Mouse (Mus musculus) cerebellum, postnatal 14 days (tissue): Measurements from ENCODE around the gene Hjurp.

Experiments
- DNase-seq, 2 experiments: peaks; one replicate each; pipeline ENCODE4 v3.0.0; 2021; ENCODE audit warnings: mixed read lengths in 2 of 2

The Hjurp gene

DNA sequence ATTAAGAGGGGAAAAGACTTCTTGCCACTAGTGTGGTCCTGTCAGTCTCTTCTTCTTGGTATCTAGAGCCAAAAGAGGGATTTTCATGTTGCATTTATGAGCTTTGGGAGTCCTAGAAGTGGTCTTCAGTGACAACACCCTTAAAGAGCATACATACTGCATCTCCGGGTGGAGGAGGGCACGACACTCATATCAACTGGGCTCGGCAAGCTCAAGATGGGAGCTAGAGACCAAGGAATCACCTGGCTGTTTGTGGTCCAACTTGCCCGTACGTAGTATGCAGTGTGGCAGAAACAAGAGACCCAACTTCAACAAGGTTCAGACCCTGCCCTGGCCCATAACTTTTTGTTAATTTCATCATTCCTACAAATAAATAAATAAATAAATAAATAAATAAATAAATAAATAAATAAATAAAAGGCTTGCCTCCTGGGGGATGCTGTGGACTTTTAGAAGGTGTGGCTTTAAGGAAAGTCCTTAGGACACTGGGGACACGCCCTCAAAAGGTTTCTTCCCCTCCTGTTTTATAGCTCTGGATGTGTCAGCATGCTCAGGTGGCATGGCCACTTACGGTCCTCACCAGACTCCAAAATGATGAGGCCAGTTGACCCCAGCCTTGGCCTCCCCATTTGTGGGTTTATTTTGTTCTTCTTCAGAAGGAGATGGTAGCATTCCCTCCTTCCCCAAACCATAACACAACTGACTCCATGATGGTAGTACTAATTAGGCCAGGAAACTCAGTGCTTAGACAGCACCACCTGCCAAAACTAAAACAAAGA, 20.2 kb upstream of the Hjurp start:
- no peak for DNase-seq

DNA sequence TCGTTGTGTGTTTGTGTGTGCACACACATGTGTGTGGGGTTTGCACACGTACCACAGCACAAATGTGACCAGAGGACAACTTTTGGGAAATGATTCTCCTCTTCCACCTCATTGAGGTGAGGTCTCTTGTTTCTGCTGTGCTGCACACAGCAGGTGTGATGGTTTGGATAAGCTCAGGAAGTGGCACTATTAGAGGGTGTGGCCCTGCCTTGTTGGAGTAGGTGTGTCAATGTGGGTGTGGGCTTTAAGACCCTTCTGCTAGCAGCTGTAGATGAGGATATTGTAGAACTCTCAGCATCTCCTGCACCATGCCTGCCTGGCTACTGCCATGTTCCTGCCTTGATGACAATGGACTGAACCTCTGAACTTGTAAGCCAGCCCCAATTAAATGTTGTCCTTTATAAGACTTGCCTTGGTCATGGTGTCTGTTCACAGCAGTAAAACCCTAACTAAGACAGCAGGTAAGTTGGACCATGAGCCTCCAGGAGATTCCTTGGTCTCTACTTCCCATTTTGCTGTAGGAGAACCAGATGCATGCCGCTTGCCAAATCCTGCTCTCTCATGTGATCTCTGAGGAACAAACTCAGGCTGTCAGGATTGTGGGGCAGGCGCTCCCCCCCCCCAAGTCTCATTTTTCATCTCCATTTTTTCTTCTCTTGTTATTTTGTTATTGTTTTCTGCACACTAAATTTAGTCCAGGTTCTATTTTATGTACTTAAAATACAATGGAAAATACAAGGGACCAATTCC, 18.9 kb upstream of the Hjurp start:
- DNase-seq = no peak

DNA sequence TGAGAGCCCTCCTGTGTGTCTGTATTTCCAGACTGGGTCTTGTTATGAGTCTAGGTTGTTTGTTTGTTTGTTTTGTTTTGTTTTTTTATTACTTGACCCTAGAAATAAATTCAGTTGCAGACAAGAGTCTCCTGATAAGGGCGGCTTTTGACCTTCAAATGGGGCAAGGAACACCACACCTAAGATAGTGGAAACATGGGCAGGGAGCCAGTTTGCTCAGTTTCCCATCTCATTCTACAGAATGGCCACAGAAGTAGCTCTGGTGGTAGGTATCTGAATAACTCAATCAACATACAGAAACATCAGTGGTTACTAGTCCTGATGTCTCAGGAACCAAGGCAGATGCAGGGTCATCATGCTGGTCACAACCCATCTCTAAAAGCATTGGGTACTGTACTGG, 17.2 kb upstream of the Hjurp start:
- DNase-seq = no peak

DNA sequence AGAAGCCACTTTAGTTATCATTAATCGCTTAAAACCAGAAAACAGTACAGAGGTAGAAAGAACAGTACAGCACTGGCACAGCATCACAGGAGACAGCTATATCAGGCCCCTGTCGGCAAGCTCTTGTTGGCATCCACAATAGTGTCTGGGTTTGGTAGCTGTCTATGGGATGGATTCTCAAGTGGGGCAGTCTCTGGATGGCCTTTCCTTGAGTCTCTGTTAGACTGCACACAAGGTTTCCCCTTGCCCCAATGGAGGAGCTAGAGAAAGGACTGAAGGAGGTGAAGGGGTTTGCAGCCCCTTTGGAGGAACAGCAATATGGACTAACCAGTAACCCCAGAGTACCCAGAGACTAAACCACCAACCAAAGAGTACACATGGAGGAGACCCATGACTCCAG, 14.6 kb upstream of the Hjurp start:
- no peak for DNase-seq

DNA sequence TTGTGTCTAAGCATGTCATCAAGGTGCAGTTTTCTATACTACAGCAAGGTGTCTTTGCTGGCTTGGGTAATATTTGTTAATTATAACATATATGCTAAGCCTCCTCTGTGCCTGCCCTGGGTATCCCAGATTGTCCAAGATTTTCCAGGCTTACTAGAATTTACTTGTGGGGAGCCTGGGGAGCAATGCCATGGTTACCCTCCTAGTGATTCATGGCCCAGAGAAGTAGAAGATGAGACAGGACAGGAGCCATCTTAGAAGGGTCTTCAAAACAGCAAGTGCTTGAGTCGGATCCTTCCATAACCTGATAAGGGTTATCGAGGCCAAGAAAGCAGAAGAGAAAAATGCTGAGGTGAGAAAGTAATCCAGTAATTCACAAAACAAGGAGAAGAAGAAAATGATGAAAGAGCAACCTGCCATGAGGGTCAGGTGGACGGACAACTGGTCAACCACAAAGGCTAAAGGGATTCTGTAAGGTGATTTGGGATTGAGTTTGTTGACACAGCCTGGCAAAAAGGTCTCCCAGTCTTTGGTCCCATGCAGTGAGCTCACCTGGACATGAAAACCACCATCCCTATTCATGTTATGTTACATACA, 14.1 kb upstream of the Hjurp start:
- DNase-seq = no peak

DNA sequence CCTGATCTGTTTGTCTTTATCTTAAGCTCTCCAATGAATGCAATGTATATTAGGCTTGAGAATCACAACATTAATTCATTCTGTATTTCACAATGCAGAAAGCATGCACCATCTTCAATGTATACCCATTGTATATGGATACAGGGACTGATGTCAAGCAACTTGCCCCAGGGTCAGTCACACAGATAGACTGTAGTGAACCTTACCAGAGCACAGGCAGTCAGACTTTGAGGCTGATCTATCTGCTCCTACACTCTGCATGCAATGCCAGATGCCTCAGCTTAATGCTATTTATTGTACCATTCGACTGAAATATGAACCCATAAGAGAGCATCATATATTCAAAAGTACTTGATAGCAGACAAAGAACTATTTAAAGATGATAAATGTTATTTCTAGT, 13.1 kb upstream of the Hjurp start:
- no peak for DNase-seq

DNA sequence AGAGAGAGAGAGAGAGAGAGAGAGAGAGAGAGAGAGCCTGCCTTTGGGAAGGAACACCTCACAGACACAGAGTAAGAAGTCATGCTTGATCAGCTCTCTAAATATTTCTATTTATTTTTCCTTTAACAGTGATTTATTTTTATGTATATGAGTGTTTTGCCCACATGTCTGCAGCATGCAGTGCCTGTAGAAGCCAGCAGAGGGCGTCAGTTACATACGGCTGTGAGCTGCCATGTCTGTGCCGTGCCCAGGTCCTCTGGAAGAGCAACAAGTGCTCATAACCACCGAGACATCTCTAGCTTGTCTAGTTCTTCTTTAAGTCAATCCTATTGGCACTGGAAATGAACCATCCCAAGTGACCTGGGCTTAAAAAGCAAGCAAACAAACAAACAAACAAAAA, 12.5 kb upstream of the Hjurp start:
- DNase-seq = peak in 1 of 2 experiments; percentile 74

DNA sequence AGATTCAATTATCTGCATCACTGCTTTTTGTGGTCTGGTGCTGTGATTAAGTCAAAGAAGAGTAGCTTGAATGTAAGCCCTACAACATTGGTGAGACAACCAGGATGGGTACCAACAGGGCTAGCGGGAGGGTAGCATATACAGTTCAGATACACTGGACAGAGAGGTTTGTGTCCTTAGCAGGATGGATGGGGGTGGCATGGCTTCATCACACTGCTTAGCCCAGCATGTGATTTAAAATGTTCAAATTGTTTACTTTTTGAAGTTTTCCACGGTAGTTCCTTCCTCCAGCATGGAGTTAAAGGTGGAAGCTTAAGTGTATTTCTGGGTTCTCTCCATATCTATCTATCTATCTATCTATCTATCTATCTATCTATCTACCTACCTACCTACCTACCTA, 11.7 kb upstream of the Hjurp start:
- no peak for DNase-seq

DNA sequence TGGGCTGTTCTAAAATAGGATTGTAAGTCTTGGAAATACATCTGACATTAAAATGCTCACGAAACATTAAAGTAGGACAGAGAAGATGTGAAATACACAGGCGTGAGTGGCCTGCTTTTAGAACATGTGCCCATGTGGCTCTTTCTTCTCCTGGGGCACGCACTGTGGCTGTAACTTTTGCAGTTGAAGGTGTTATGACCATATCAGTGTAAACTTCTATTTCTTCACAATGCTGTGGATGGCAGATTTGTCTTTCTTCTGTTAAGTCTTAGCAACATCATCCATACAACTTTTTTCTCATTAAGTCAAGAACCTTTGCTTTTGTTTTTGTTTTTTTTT, 11.3 kb upstream of the Hjurp start:
- no peak for DNase-seq

DNA sequence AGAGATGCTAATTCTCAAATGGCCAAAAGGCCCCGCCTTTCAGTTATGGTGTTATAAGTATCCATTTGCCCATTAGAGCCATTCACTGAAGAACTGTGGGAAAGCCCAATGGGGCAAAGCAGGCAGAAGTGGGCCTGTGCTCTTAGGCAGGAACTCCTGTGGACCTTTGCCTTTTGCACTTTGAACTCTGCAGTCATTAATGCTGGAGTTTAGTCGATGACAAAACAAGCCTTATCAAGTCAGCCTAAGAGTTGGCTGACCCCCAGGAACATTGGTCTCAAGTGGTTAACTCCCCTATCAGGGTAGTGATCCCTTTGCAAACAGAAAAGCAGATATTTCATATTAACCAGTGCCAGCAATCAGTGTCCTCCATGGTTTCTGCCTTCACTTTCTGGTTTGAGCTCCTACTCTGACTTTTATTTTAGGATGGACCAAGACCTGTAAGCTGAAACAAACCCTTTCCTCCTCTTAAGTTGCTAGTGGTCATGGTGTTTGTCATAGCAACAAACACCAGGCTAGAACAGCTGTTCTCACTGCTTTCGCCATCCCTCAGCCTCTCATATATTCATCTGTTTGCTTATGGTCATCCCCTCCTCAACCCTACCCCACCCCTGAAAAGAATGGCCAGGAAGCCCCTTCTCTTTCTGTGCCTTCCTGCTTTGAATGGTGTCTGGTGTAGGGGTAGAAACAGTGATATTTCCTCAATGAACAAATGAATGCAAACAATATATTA, 10.8 kb upstream of the Hjurp start:
- DNase-seq = no peak

DNA sequence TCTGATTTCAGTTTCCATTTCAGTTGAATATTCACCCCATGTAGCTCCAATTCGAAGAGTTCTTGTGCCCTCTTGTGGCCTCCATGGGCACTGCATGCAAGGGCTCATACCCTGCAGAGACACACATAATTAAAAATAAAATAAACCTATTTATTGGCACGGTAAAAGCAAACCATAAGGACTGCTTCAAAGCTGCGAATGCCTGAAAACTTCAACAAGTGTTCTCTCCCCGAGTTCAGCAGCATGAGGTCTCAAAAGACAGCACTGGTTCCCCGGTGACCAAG, 10.2 kb upstream of the Hjurp start:
- DNase-seq = peak; percentile 79 to 85

DNA sequence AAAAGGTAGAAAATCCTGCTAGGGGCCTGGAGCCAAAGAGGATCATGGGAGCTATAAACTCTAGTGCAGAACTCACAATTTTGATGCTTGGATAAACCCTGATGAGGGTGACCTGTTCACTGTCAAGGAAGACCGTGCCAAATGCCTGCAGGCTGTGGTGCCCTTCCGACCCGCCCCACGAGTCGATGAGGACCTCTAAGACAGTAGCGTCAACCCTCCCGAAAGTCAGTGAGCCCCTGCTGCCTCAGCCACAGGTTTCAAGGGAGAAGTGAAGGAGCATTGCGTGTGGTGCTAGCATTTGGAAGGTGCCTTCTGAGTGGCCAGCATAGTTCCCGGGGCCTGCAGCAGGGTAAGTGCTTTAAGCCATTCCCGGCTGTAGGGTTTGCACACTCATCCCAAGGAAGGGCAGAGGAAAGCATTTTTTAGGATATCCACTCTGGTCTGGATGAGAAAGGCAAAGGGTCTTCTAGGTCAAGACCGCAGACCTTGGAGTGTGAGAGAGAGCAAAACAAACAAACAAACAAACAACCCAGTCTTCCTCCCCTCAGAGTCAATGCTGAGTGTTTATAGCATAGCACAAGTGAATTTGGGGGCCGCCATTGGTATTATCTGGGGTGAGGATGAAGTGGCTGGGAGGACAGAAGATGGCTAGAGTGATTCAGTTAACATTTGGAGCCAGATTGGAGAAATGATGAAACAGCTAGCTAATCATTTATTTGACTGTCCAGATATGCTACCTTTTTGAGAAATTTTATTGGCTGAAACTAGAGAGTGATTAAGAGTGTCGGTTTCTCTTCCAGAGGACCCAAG, 9.7 kb upstream of the Hjurp start:
- peak in 1 of 2 experiments; percentile 16 for DNase-seq

DNA sequence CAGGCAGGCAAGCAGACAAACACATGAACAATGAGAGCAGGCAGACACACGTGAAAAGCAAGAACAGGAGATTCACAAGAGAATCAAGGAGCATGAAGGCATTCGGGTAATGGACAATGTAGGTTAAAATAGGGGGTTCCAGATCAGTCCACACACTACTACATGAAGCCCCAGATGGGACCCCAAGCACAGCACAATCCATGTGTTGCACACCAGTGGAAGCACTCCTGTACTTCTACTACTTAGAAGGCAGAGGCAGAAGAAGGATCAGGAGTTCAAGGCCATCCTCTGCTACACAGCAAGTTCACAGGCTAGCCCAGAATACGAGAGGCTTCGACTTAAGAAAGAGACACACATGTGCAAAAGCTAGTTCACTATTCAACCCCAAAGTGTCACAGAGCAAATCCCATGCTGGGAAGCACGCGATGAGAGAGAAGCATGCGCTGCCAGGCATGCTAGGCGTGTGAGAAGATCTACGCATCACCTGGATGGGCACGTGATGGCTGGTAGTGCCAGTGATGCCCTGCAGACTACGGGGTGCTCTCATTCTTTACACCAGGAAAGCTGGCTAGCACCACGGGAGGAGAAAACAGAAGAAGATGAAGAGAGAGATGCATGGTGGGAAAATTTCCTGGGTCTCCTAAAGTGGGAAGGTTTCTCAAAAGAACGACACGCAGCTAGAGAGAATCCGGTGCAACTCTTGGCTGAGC, 8.9 kb upstream of the Hjurp start:
- DNase-seq = no peak

DNA sequence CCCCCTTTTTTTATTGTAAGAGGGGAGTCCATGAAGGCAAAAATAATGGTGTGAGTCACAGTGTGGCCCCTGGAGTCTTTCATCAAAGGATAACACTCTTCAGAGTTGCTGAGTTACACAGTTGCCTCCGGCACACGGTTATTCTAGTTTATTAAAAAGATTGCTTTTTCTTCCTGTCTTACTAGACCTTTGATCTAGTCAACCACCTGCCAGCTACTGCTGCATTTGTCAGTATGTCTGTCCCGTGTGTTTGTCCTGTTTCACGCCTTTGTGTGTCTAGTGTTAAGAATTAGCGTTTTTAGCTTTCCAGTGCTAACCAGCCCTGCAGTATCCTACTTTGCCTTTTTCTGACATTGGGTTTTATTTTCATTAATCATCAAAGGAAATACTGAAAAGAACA, 8.2 kb upstream of the Hjurp start:
- no peak for DNase-seq

DNA sequence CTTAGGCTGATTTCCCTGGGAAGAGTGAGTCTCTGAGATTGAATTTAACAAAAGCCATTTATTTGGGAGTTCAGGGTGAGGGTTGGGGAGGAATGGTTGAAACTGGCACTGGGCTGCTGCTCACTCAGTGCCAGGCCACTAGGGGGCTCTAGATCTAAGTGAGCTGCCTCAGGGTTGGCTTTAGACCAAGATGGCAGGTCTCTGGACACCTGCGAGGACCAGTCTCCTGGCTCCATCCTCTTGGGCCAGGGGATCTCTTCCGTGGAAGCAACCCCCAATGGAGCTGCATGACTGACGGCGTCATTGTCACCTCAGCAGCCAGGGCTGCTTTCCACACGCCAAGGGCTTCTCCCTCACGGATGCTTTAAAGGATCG, 7.5 kb upstream of the Hjurp start:
- peak in 1 of 2 experiments; percentile 70 for DNase-seq

DNA sequence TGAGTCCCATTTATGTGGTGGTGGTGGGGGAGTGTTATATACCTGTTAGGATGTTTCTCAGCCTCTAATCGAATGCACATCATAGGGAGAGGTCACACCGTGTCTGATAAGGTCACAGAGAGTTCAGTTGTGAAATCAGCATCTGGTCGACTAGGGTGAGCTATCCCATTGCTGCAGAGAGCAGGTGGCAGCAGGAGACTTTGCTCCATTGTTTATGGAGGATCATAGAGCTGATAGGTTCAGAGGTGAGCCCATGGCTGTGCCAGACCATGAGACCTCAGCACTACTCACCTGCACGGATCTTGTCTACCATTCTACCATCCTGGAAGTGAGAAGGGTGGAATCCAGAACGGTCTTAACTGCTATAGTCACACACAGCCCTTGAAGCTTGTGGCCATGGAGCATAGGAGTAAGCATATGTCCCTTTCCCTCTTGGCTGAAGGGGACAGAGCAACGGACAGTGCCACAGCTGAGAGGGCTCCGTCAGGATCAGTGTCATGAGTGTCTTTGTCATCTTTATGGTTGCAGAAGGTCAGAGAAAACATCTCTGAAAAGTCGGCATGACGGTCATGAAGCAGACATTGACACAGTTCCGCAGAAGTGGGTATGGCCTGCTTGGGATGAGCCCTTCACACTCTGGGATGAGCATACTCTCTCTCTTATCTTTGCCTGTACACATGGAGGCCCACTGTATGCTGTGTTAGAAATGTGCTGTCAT, 7.0 kb upstream of the Hjurp start:
- no peak for DNase-seq

DNA sequence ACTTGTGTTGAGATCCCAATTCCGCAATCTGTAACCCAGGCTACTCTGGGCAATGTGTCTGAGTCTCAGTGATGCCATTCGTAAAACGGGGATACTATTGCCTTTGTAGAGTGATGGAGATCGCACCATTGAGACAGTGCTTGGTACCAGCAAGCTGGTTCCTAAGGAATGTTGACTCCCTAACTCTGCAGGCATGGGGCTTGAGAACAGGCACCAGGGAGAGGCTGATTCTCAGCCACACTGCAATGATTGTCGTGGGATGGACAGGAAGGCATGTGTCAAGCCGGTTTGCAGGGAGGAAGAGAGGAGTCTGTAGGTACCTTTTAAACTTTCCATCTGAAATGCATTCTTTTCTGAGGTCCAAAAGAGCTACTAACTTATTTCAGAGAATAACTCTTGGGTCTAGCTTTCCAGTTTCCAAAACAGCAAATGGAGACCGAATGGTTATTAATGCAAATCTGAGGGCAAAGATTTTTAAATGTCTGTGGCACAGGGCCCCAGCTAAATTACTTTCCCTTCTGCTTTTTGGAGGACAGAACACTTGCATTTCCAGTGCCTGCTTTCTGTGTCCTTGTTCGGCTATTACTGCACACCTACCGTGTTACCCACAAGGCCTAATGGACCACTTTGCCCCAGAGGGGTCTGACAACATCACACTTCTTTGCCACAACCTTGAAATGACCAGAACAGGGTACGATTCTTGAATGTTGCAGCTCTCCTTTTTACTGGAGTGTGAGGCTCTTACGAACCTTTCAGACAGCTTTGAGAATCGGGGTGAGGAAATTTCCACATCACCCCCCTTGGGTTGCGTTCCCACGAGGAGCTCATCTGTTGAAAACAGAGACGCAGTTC, 6.2 kb upstream of the Hjurp start:
- DNase-seq = no peak

DNA sequence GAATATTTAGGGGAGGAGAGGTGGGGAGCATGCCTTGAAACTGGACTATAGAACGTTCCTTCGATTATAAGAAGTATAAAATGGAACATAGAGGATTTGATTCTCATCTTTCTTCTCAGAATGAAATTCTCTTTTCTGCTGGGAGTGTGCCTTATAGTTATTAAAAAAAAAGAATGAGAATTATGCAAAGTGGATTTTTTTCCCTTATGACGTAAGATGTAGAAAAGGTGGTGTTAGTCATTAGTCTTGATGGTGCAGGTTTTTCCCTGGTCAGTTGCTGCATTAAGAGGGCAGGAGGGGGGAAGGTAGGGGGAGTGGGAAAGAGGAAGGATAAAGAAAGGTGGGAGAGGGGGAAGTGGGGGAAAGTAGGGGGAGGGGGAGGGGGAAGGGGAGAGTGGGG, 4.9 kb upstream of the Hjurp start:
- DNase-seq = no peak

DNA sequence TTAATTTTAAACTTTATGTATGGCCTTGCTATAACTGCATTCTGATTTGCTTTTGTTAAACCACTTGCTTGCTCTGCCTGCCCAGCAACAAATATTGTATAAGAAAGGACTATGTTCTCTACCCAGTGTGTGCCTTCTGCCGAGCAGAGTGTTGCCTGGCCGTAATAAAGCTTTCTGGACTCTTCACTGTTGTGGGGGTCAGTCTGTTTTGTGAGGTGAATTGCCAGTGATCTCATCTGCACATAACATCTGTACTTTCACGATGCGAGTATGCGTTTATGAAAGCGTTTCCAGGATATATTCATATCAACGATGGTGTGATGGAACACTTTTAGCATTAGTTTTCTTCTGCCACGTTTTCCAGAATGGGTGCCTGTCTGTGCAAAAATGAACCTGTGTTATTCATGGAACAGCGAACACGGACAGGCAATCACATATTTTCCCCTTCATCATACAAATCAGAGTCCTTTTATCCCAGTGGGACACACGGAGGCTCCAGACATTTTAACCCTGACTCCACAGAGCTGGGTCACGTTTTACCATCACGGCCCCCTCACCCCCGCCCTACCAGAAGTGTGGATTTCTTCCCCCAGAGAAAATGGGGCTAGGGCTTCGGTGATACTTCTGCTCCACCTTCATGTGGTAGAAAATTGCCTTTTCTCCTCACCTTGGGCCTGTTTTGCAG, 2.7 kb upstream of the Hjurp start:
- no peak for DNase-seq
